Mouse (Mus musculus) embryonic facial prominence, embryonic 13.5 days (tissue): ENCODE results near the gene Ncoa1. TPM values are rescaled to one million over a fixed set of nuclear protein-coding genes. Genes with fewer than 3 reads are reported as not detected.

ENCODE experiments used
- ATAC-seq: fragments of 200-750 bp; cut with Nextera tagmentation; 2 replicates; pipeline ENCODE4 v1.8.0; 2017; ENCODE audit warnings: low read depth; ENCODE audit not compliant: insufficient number of reproducible peaks, insufficient read depth, low FRiP score, low TSS enrichment
- H3K27ac ChIP-seq: fragments of 300-500 bp; sonication (generic); 2 replicates; pipeline ENCODE4 v1.5.1; 2015; ENCODE audit warnings: moderate library complexity, mild to moderate bottlenecking, inconsistent platforms
- H3K27me3 ChIP-seq: fragments of 300-500 bp; sonication (generic); 2 replicates; pipeline ENCODE4 v1.6.1; 2015; ENCODE audit warnings: mild to moderate bottlenecking, inconsistent platforms
- H3K36me3 ChIP-seq: fragments of 300-500 bp; sonication (generic); 2 replicates; pipeline ENCODE4 v1.6.1; 2015; ENCODE audit warnings: mild to moderate bottlenecking, inconsistent platforms
- H3K4me1 ChIP-seq: fragments of 300-500 bp; sonication (generic); 2 replicates; pipeline ENCODE4 v1.6.1; 2015; ENCODE audit warnings: inconsistent platforms
- H3K4me2 ChIP-seq: fragments of 300-500 bp; sonication (generic); 2 replicates; pipeline ENCODE4 v1.6.1; 2015; ENCODE audit warnings: moderate library complexity, mild to moderate bottlenecking, inconsistent platforms
- H3K4me3 ChIP-seq: fragments of 300-500 bp; sonication (generic); 2 replicates; pipeline ENCODE4 v1.5.1; 2015; ENCODE audit warnings: mild to moderate bottlenecking, inconsistent platforms
- H3K9ac ChIP-seq: fragments of 300-500 bp; sonication (generic); 2 replicates; pipeline ENCODE4 v1.6.1; 2015; ENCODE audit warnings: mild to moderate bottlenecking, inconsistent platforms
- H3K9me3 ChIP-seq: fragments of 300-500 bp; sonication (generic); 2 replicates; pipeline ENCODE4 v1.6.1; 2016; ENCODE audit warnings: inconsistent platforms
- WGBS: fragments of 180-500 bp; shearing (Covaris S2); methylation state at CpG from one replicate; pipeline ENCODE4 v1.1.7; 2015; ENCODE audit warnings: mixed read lengths; 5-methylcytosine and 5-hydroxymethylcytosine counted together
- polyA plus RNA-seq: library from polyadenylated mRNA; unstranded; fragments of >200 nt; fragmentation: Nextera tagmentation; extraction: Ambion mirVana; gene quantifications from 2 replicates; pipeline ENCODE4 v1.2.1, GENCODE M21; 2015

The Ncoa1 gene
- polyA plus RNA-seq, 1 experiment from 2014 or later, result 9.5 TPM

DNA sequence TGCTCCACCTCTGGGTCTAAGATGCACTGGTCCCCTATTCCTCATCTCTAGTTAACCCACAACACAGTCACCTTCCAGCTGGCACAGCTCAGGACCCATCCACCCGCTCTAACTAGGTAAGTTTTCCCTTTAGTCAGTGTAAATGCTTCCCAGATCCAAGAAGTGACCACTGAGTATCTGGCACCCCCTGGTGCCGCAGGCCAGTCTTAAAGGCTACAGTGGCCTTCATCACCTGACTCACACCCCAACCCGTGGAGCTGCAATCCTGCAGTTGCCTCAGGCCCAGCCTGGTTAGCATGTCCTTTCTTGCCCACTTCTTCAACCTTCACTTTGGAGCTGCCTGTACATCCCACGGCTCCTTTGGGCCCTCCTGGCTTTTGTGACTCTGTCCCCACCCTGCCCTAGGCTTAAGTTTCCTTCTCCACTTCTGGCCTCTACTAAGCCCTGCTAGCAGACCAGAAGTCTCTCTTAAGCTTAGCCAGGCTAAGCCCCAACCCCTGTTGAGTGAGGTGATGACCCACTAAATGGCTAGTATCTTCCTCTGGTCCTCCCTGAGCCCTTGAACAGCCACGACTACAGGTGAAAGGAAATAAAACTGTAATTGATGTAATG lies 120.0 kb downstream of the Ncoa1 start:
- WGBS, result 75% methylated on average over 5 of the region's 5 CpGs
- Histone ChIP-seq H3K27ac (no peak overlapping the region), H3K36me3 (no peaks in the 10 kb centered on the region), H3K27me3 (no peaks in the 10 kb centered on the region), H3K9ac (no peak overlapping the region), H3K9me3 (no peaks in the 10 kb centered on the region), H3K4me3 (no peak overlapping the region), H3K4me1 (0 out of 2 replicates have a peak, but pooled peaks cover 4% of the 10 kb centered on the region), H3K4me2 (no peak overlapping the region)
- no peak for ATAC-seq

GRCm38 (mm10) chr12:4355019-4355730 lies 121.8 kb downstream of the Ncoa1 start:
- H3K27ac ChIP-seq, result no peak overlapping the region
- no peaks in the 10 kb centered on the region for H3K36me3 ChIP-seq
- 0 out of 2 replicates have a peak, but pooled peaks cover 4% of the 10 kb centered on the region for H3K4me1 ChIP-seq
- no peak overlapping the region for H3K4me2 ChIP-seq
- H3K9ac ChIP-seq, result no peak overlapping the region
- no peak for ATAC-seq
- WGBS, result 57% methylated on average over 2 of the region's 2 CpGs
- no peaks in the 10 kb centered on the region for H3K9me3 ChIP-seq
- no peaks in the 10 kb centered on the region for H3K27me3 ChIP-seq
- H3K4me3 ChIP-seq, result no peak overlapping the region

DNA sequence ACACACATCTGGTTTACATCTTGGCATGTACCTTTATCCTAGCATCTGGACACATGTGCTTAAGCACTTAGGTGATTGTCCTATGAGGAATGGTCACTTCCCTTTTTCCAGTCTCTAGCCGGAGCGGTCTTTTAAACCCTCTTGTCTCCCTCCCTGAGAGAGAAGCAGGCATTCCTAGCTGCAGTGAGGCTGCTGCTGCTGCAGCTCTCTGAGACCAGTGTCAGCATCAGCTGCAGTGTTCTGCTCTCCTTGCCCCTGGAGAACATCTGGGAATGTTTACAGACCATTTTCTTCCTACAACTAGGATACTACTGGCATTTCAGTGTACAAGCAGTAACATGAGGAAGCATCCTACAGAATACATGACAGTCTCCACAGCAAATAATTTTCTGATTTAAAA lies 133.8 kb downstream of the Ncoa1 start:
- 27% methylated on average over 2 of the region's 2 CpGs for WGBS
- H3K36me3 ChIP-seq, result no peaks in the 10 kb centered on the region
- no peak for ATAC-seq

DNA sequence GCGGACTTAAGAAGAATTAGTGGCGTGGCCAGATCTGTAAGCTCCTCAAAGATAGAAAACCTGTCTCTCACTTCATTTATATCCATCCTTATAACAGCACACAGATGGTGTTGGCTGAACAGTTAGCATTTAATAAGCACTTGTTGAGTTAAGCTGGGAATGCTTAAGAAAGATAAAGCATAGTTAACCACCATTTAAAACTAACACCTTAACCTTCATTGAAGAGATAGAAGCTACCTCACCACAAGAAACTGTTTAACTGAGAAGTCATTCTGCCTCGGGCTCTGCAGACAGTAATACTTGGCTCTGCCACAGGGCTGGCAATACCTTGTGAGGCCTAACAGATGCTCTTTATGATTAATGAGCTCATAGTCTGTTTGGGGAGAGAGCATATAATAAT lies 134.9 kb downstream of the Ncoa1 start:
- Histone ChIP-seq H3K27ac (no peak overlapping the region), H3K27me3 (no peaks in the 10 kb centered on the region), H3K9ac (no peak overlapping the region), H3K4me2 (no peak overlapping the region), H3K9me3 (no peaks in the 10 kb centered on the region), H3K36me3 (no peaks in the 10 kb centered on the region), H3K4me3 (no peak overlapping the region), H3K4me1 (peaks cover 14% of the 10 kb centered on the region)
- ATAC-seq, result no peak
- WGBS, result 60% methylated on average over 3 of the region's 3 CpGs

More for the DNA sequence above, 133.8 kb downstream of the Ncoa1 start:
- no peaks in the 10 kb centered on the region for H3K9me3 ChIP-seq
- H3K9ac ChIP-seq, result no peak overlapping the region
- H3K27me3 ChIP-seq, result no peaks in the 10 kb centered on the region
- H3K27ac ChIP-seq, result 0 out of 2 replicates have a peak overlapping the region, but pooled peaks have one; percentile 23
- no peak overlapping the region for H3K4me2 ChIP-seq
- H3K4me3 ChIP-seq, result no peak overlapping the region
- peaks cover 14% of the 10 kb centered on the region for H3K4me1 ChIP-seq

DNA sequence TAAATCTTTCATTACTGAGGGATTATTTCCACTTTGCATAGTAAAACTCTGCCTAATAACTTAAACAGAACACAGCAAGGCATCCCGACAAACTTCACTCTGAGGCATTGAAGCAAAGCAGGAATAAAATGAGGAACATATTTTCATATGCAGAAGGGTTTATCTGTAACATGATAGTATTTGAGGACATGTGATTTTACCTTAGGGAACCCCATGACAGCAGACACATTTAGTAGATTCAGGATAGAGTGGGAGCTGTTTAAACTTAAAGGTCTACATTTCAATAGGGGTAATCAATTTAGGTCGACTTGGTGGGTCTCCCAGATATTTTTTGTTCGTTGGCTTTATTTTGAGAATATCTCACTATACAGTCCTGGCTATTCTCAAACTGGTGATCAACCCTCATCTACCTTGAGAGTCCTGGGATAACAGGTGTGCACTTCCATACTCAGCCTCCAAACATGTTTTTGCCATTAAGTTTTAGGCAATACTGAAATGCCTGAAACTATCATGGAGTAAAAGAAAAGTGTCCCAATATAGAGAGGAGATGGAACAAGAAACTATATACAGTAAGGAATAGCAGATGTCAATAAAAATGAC lies 136.6 kb downstream of the Ncoa1 start:
- Histone ChIP-seq H3K4me3 (no peak overlapping the region), H3K9ac (no peak overlapping the region), H3K9me3 (no peaks in the 10 kb centered on the region), H3K27ac (no peak overlapping the region), H3K36me3 (no peaks in the 10 kb centered on the region), H3K4me2 (no peak overlapping the region), H3K4me1 (peaks cover 14% of the 10 kb centered on the region), H3K27me3 (no peaks in the 10 kb centered on the region)
- no peak for ATAC-seq
- WGBS, result 36% methylated on average over 3 of the region's 3 CpGs

- H3K9me3 ChIP-seq, result no peaks in the 10 kb centered on the region
- peaks cover 16% of the 10 kb centered on the region for H3K36me3 ChIP-seq
- 69% methylated on average over 5 of the region's 5 CpGs for WGBS
- no peak overlapping the region for H3K27ac ChIP-seq
- H3K4me2 ChIP-seq, result no peak overlapping the region
- no peaks in the 10 kb centered on the region for H3K4me1 ChIP-seq
- H3K9ac ChIP-seq, result no peak overlapping the region
- no peak overlapping the region for H3K4me3 ChIP-seq
- no peaks in the 10 kb centered on the region for H3K27me3 ChIP-seq
- no peak for ATAC-seq
Observed at GRCm38 (mm10) chr12:4323604-4324003, 153.4 kb downstream of the Ncoa1 start.

DNA sequence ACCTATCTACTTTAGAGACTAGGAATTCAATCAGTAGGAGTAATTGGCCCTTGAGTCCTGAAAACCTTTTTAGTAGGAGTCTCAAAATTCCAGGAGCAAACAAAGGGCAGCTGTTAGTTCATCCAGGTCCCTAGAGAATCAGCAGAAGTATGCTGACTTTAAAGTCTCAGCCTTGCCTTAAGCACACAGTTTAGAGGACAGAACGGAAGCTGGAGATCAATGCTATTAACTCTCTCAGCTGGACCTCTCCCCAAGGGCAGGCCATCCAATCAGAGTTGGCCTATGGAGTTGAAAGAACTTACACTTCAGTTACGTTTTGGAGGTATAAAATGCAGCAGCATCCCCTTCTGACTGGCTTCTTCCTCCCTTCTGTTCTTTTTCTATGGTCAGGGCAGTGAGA lies 154.8 kb downstream of the Ncoa1 start:
- WGBS, result 30% methylated on average over 2 of the region's 2 CpGs
- no peak overlapping the region for H3K4me2 ChIP-seq
- H3K4me1 ChIP-seq, result no peaks in the 10 kb centered on the region
- no peak overlapping the region for H3K4me3 ChIP-seq
- H3K9ac ChIP-seq, result no peak overlapping the region
- peaks cover 13% of the 10 kb centered on the region for H3K36me3 ChIP-seq
- no peak for ATAC-seq
- no peaks in the 10 kb centered on the region for H3K9me3 ChIP-seq
- H3K27me3 ChIP-seq, result no peaks in the 10 kb centered on the region
- no peak overlapping the region for H3K27ac ChIP-seq

- H3K36me3 ChIP-seq, result peaks cover 25% of the 10 kb centered on the region
- H3K27me3 ChIP-seq, result no peaks in the 10 kb centered on the region
- no peak overlapping the region for H3K4me3 ChIP-seq
- ATAC-seq, result no peak
- H3K9me3 ChIP-seq, result 0 out of 2 replicates have a peak, but pooled peaks cover 2% of the 10 kb centered on the region
- no peak overlapping the region for H3K4me2 ChIP-seq
- no peak overlapping the region for H3K27ac ChIP-seq
- H3K9ac ChIP-seq, result no peak overlapping the region
- no peaks in the 10 kb centered on the region for H3K4me1 ChIP-seq
Observed at GRCm38 (mm10) chr12:4313824-4314223, 163.2 kb downstream of the Ncoa1 start.

- no peak overlapping the region for H3K27ac ChIP-seq
- H3K4me3 ChIP-seq, result no peak overlapping the region
- H3K9ac ChIP-seq, result no peak overlapping the region
- H3K36me3 ChIP-seq, result peaks cover 9% of the 10 kb centered on the region
- no peaks in the 10 kb centered on the region for H3K4me1 ChIP-seq
- H3K27me3 ChIP-seq, result no peaks in the 10 kb centered on the region
- WGBS, result 92% methylated on average over 1 of the region's 1 CpGs
- ATAC-seq, result no peak
- no peak overlapping the region for H3K4me2 ChIP-seq
- no peaks in the 10 kb centered on the region for H3K9me3 ChIP-seq
Observed at GRCm38 (mm10) chr12:4306712-4307313, 170.2 kb downstream of the Ncoa1 start.

DNA sequence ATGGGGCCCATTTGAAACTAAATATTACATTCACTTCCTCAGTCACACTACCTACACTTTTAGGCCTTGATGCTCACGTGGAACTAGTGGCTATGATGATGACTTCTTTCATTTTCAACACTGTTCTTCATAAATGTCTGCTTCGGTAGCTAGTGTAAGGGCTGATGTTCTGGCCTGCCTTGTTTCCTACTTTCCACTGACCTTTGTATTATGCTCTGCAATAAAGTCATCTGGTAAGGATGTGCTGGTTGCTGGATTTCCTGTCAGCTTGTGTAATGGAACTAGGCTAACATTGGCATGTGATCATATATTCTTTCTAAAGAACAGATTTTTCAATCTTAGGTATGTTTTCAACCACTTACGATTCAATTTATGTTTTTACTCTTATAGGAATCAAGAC lies 177.7 kb downstream of the Ncoa1 start:
- Histone ChIP-seq H3K27me3 (no peaks in the 10 kb centered on the region), H3K27ac (no peak overlapping the region), H3K4me3 (no peak overlapping the region), H3K4me1 (no peaks in the 10 kb centered on the region), H3K36me3 (peaks cover 18% of the 10 kb centered on the region), H3K9ac (no peak overlapping the region), H3K4me2 (no peak overlapping the region), H3K9me3 (no peaks in the 10 kb centered on the region)
- no peak for ATAC-seq
- 84% methylated on average over 3 of the region's 3 CpGs for WGBS

- H3K27me3 ChIP-seq, result no peaks in the 10 kb centered on the region
- ATAC-seq, result no peak
- WGBS, result 81% methylated on average over 4 of the region's 4 CpGs
- no peak overlapping the region for H3K9ac ChIP-seq
- H3K36me3 ChIP-seq, result peaks cover 24% of the 10 kb centered on the region
- H3K4me1 ChIP-seq, result no peaks in the 10 kb centered on the region
- no peaks in the 10 kb centered on the region for H3K9me3 ChIP-seq
- no peak overlapping the region for H3K4me2 ChIP-seq
- H3K4me3 ChIP-seq, result no peak overlapping the region
- H3K27ac ChIP-seq, result no peak overlapping the region
Observed at GRCm38 (mm10) chr12:4298626-4299025, 178.4 kb downstream of the Ncoa1 start.

DNA sequence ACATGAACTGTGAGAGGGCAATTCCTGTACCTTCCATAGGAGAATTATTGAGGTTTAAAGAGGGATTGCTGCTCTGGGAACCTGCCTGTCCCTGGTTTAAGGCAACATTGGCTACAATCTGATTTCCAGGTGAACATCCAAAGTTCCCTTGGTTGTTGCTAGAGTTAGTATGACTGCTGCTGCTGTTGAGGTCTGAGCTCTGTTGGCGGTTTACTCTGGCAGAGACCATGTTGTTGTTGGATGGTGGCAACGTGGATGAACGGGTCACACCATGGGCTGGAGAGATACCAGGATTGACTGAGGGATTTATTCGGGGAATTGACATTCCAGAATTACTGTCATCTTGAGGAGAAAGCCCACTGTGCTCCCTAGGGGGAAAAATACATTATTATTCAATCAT lies 181.1 kb downstream of the Ncoa1 start:
- no peaks in the 10 kb centered on the region for H3K4me1 ChIP-seq
- no peak overlapping the region for H3K27ac ChIP-seq
- no peaks in the 10 kb centered on the region for H3K27me3 ChIP-seq
- no peak for ATAC-seq
- no peaks in the 10 kb centered on the region for H3K9me3 ChIP-seq
- H3K4me2 ChIP-seq, result no peak overlapping the region
- 86% methylated on average over 4 of the region's 4 CpGs for WGBS
- H3K9ac ChIP-seq, result no peak overlapping the region
- H3K4me3 ChIP-seq, result no peak overlapping the region
- H3K36me3 ChIP-seq, result peaks cover 24% of the 10 kb centered on the region
